Mouse (Mus musculus) bone marrow, adult 2 months (tissue): ENCODE measurements around the gene Rasal2.

ENCODE experiments used
- CTCF ChIP-seq: fragments of 200-500 bp; IDR thresholded peaks from 2 replicates; pipeline ENCODE4 v1.5.1; 2011; ENCODE audit warnings: low read length, control low read depth; ENCODE audit not compliant: control insufficient read depth, insufficient read depth
- POLR2A ChIP-seq: fragments of 200-500 bp; IDR thresholded peaks from 2 replicates; pipeline ENCODE4 v1.6.1; 2011; ENCODE audit warnings: low read depth, mild to moderate bottlenecking, control low read depth, low read length, borderline replicate concordance; ENCODE audit not compliant: control insufficient read depth

GRCm38 (mm10) chr1:157447142-157447541 lies 34.7 kb upstream of the Rasal2 start:
- TF ChIP-seq CTCF (no peak), POLR2A (no peak)
